Mouse (Mus musculus) forebrain, embryonic 11.5 days (tissue): ENCODE measurements at regions not wholly inside any gene's neighbourhood (a gene's known extent, or its start where the extent isn't known, plus 50 kb on each side); places are given as distances from the start of the nearest gene placed in this dataset.

Experiments
- ATAC-seq: fragments of 200-750 bp; cut with Nextera tagmentation; replicated peaks from 2 replicates; pipeline ENCODE4 v1.8.0; 2017; ENCODE audit warnings: moderate TSS enrichment; ENCODE audit not compliant: low FRiP score
- DNase-seq: peaks from one replicate; pipeline ENCODE4 v3.0.0-alpha.2; 2017; ENCODE audit warnings: low spot score
- H3K27ac ChIP-seq: fragments of 300-500 bp; sonication (generic); 2 replicates; pipeline ENCODE4 v1.5.1; 2014; ENCODE audit warnings: low read depth, low read length
- H3K27me3 ChIP-seq: fragments of 300-500 bp; sonication (generic); 2 replicates; pipeline ENCODE4 v1.6.1; 2014; ENCODE audit warnings: mild to moderate bottlenecking, low read length, mixed read lengths; ENCODE audit not compliant: control insufficient read depth, insufficient read depth
- H3K36me3 ChIP-seq: fragments of 300-500 bp; sonication (generic); 2 replicates; pipeline ENCODE4 v1.6.1; 2014; ENCODE audit warnings: mild to moderate bottlenecking, low read length, moderate library complexity, mixed read lengths; ENCODE audit not compliant: control insufficient read depth, insufficient read depth
- H3K4me1 ChIP-seq: fragments of 300-500 bp; sonication (generic); replicated peaks from 2 replicates; pipeline ENCODE4 v1.6.1; 2014; ENCODE audit warnings: low read length, mixed read lengths; ENCODE audit not compliant: control insufficient read depth, insufficient read depth
- H3K4me2 ChIP-seq: fragments of 300-500 bp; sonication (generic); 2 replicates; pipeline ENCODE4 v1.6.1; 2014; ENCODE audit warnings: low read depth, mild to moderate bottlenecking, low read length, moderate library complexity, mixed read lengths; ENCODE audit not compliant: severe bottlenecking
- H3K4me3 ChIP-seq: fragments of 300-500 bp; sonication (generic); 2 replicates; pipeline ENCODE4 v1.5.1; 2014; ENCODE audit warnings: low read depth, low read length
- H3K9ac ChIP-seq: fragments of 300-500 bp; sonication (generic); 2 replicates; pipeline ENCODE4 v1.6.1; 2014; ENCODE audit warnings: low read length
- H3K9me3 ChIP-seq: fragments of 300-500 bp; sonication (generic); 2 replicates; pipeline ENCODE4 v1.6.1; 2016; ENCODE audit warnings: low read length, mixed read lengths; ENCODE audit not compliant: control insufficient read depth
- WGBS: fragments of 180-500 bp; shearing (Covaris S2); extraction: QIAGEN DNeasy Blood & Tissue Kit; methylation state at CpG from one replicate; pipeline ENCODE4 v1.1.7; 2014; 5-methylcytosine and 5-hydroxymethylcytosine counted together

- DNase-seq (no peak), ATAC-seq (no peak)
- Histone ChIP-seq H3K27me3 (no peaks in the 10 kb centered on the region), H3K36me3 (no peaks in the 10 kb centered on the region), H3K4me3 (no peak overlapping the region), H3K9me3 (peaks cover 4% of the 10 kb centered on the region), H3K27ac (no peak overlapping the region), H3K4me2 (no peak overlapping the region), H3K9ac (no peak overlapping the region), H3K4me1 (no peaks in the 10 kb centered on the region)
- WGBS, result 90% methylated on average over 10 of the region's 10 CpGs
Measured at GRCm38 (mm10) chr2:169088301-169088700, 132.9 kb upstream of the Zfp64 start.

GRCm38 (mm10) chr2:169071267-169071666 lies 115.9 kb upstream of the Zfp64 start:
- DNase-seq, result no peak
- Histone ChIP-seq H3K4me1 (no peaks in the 10 kb centered on the region), H3K4me3 (no peak overlapping the region), H3K27ac (no peak overlapping the region), H3K27me3 (no peaks in the 10 kb centered on the region), H3K9me3 (no peaks in the 10 kb centered on the region), H3K36me3 (no peaks in the 10 kb centered on the region), H3K4me2 (no peak overlapping the region), H3K9ac (no peak overlapping the region)
- no peak for ATAC-seq

GRCm38 (mm10) chr2:169065166-169065698 lies 109.8 kb upstream of the Zfp64 start:
- no peak for ATAC-seq
- no peak overlapping the region for H3K27ac ChIP-seq
- no peak overlapping the region for H3K4me2 ChIP-seq
- WGBS, result 91% methylated on average over 16 of the region's 16 CpGs
- no peak overlapping the region for H3K4me3 ChIP-seq
- H3K9me3 ChIP-seq, result no peaks in the 10 kb centered on the region
- H3K4me1 ChIP-seq, result 0 out of 2 replicates have a peak, but pooled peaks cover 2% of the 10 kb centered on the region
- H3K36me3 ChIP-seq, result no peaks in the 10 kb centered on the region
- H3K27me3 ChIP-seq, result no peaks in the 10 kb centered on the region
- DNase-seq, result no peak
- no peak overlapping the region for H3K9ac ChIP-seq

GRCm38 (mm10) chr2:169061520-169061919 lies 106.1 kb upstream of the Zfp64 start:
- H3K4me1 ChIP-seq, result 0 out of 2 replicates have a peak, but pooled peaks cover 2% of the 10 kb centered on the region
- H3K36me3 ChIP-seq, result no peaks in the 10 kb centered on the region
- H3K9ac ChIP-seq, result no peak overlapping the region
- H3K4me3 ChIP-seq, result no peak overlapping the region
- no peak overlapping the region for H3K4me2 ChIP-seq
- ATAC-seq (no peak), DNase-seq (peak; percentile 87)
- H3K27ac ChIP-seq, result no peak overlapping the region
- H3K27me3 ChIP-seq, result no peaks in the 10 kb centered on the region
- WGBS, result 12% methylated on average over 11 of the region's 11 CpGs
- peaks cover 3% of the 10 kb centered on the region; the same call in 1 of the 2 replicates for H3K9me3 ChIP-seq

GRCm38 (mm10) chr2:169060495-169060894 lies 105.1 kb upstream of the Zfp64 start:
- Histone ChIP-seq H3K27me3 (no peaks in the 10 kb centered on the region), H3K4me3 (no peak overlapping the region)
- 69% methylated on average over 13 of the region's 13 CpGs for WGBS

GRCm38 (mm10) chr2:169057831-169058230 lies 102.4 kb upstream of the Zfp64 start:
- Histone ChIP-seq H3K9ac (no peak overlapping the region), H3K36me3 (no peaks in the 10 kb centered on the region), H3K4me2 (no peak overlapping the region), H3K27me3 (no peaks in the 10 kb centered on the region), H3K4me1 (0 out of 2 replicates have a peak, but pooled peaks cover 2% of the 10 kb centered on the region), H3K27ac (no peak overlapping the region), H3K9me3 (peaks cover 3% of the 10 kb centered on the region; the same call in 1 of the 2 replicates), H3K4me3 (no peak overlapping the region)
- 77% methylated on average over 5 of the region's 5 CpGs for WGBS
- ATAC-seq, result no peak
- DNase-seq, result no peak

More at GRCm38 (mm10) chr2:169060495-169060894, 105.1 kb upstream of the Zfp64 start:
- Histone ChIP-seq H3K9me3 (peaks cover 3% of the 10 kb centered on the region; the same call in 1 of the 2 replicates), H3K9ac (no peak overlapping the region), H3K27ac (no peak overlapping the region), H3K4me1 (0 out of 2 replicates have a peak, but pooled peaks cover 2% of the 10 kb centered on the region), H3K36me3 (no peaks in the 10 kb centered on the region), H3K4me2 (no peak overlapping the region)
- DNase-seq, result no peak
- no peak for ATAC-seq

GRCm38 (mm10) chr2:169049947-169050346 lies 94.6 kb upstream of the Zfp64 start:
- 93% methylated on average over 14 of the region's 14 CpGs for WGBS
- DNase-seq (no peak), ATAC-seq (no peak)
- H3K9ac ChIP-seq, result no peak overlapping the region
- H3K36me3 ChIP-seq, result no peaks in the 10 kb centered on the region
- no peak overlapping the region for H3K4me3 ChIP-seq
- no peaks in the 10 kb centered on the region for H3K27me3 ChIP-seq
- no peaks in the 10 kb centered on the region for H3K4me1 ChIP-seq
- no peak overlapping the region for H3K27ac ChIP-seq
- no peak overlapping the region for H3K4me2 ChIP-seq
- no peaks in the 10 kb centered on the region for H3K9me3 ChIP-seq

- ATAC-seq, result no peak
- peaks cover 3% of the 10 kb centered on the region for H3K9me3 ChIP-seq
- H3K4me2 ChIP-seq, result no peak overlapping the region
- H3K27ac ChIP-seq, result no peak overlapping the region
- no peaks in the 10 kb centered on the region for H3K27me3 ChIP-seq
- H3K4me1 ChIP-seq, result no peaks in the 10 kb centered on the region; the same call in 1 of the 2 replicates
- H3K9ac ChIP-seq, result no peak overlapping the region
- no peak for DNase-seq
- 83% methylated on average over 2 of the region's 2 CpGs for WGBS
- H3K4me3 ChIP-seq, result no peak overlapping the region
- no peaks in the 10 kb centered on the region for H3K36me3 ChIP-seq
Measured at GRCm38 (mm10) chr2:169041748-169042147, 86.4 kb upstream of the Zfp64 start.

- no peaks in the 10 kb centered on the region for H3K27me3 ChIP-seq
- no peak overlapping the region for H3K9ac ChIP-seq
- no peak overlapping the region for H3K27ac ChIP-seq
- H3K4me2 ChIP-seq, result no peak overlapping the region
- H3K36me3 ChIP-seq, result no peaks in the 10 kb centered on the region
- WGBS, result 48% methylated on average over 11 of the region's 11 CpGs
- H3K4me3 ChIP-seq, result no peak overlapping the region
- DNase-seq, result no peak
- H3K9me3 ChIP-seq, result peaks cover 3% of the 10 kb centered on the region
- no peak; the same call in 1 of the 2 replicates for ATAC-seq
- H3K4me1 ChIP-seq, result peaks cover 3% of the 10 kb centered on the region
Measured at GRCm38 (mm10) chr2:169037975-169038374, 82.6 kb upstream of the Zfp64 start.
